Mouse (Mus musculus) CH12.LX (cell line): Measurements from ENCODE around the gene Cxadr. TPM values are rescaled to one million over a fixed set of nuclear protein-coding genes. Genes with fewer than 3 reads are reported as not detected.

ENCODE experiments used
- DNase-seq: peaks from one replicate; pipeline ENCODE4 v3.0.0-alpha.2; 2013; ENCODE audit errors: extremely low read depth
- H3K27ac ChIP-seq: 2 replicates; pipeline ENCODE4 v1.5.1; 2012; ENCODE audit warnings: low read depth, mild to moderate bottlenecking, control low read depth, moderate library complexity; ENCODE audit not compliant: insufficient read depth
- H3K27me3 ChIP-seq: replicated peaks from 2 replicates; pipeline ENCODE3; 2012; ENCODE audit warnings: inconsistent platforms
- H3K36me3 ChIP-seq, 2 experiments: replicated peaks in 1 of 2; 2 replicates each; pipeline versions ENCODE3 to v1.6.1; 2012; ENCODE audit warnings: inconsistent platforms in 1 of 2, low read length in 1 of 2, mild to moderate bottlenecking in 1 of 2, mixed read lengths in 1 of 2, moderate library complexity in 1 of 2; ENCODE audit not compliant: control insufficient read depth in 1 of 2, insufficient read depth in 1 of 2
- H3K4me1 ChIP-seq, 2 experiments: 2 replicates each; pipeline ENCODE4 v1.6.1; 2012; ENCODE audit warnings: inconsistent platforms in 1 of 2, moderate library complexity in 1 of 2; ENCODE audit not compliant: insufficient read depth in 2 of 2, control insufficient read depth in 1 of 2
- H3K4me2 ChIP-seq: 2 replicates; pipeline ENCODE4 v1.6.1; 2012; ENCODE audit warnings: low read depth, mild to moderate bottlenecking, control low read depth; ENCODE audit not compliant: poor library complexity, insufficient read depth, severe bottlenecking
- H3K4me3 ChIP-seq, 3 experiments: fragments of 150-350 bp in 1 of 3; sonication (generic) in 1 of 3; replicated peaks in 1 of 3; 2 replicates each; pipeline versions ENCODE3 to v1.5.1; 2011 to 2012; ENCODE audit warnings: low read depth in 2 of 3, low read length in 2 of 3, mild to moderate bottlenecking in 2 of 3, moderate library complexity in 2 of 3, control low read depth in 1 of 3, improper control_type of control experiment in 1 of 3, inconsistent platforms in 1 of 3, mixed read lengths in 1 of 3; ENCODE audit not compliant: poor library complexity in 1 of 3
- H3K79me2 ChIP-seq: replicated peaks from 2 replicates; pipeline ENCODE4 v1.6.1; 2012; ENCODE audit warnings: mild to moderate bottlenecking, moderate library complexity; ENCODE audit not compliant: control insufficient read depth, poor library complexity, insufficient read depth, severe bottlenecking; ENCODE audit errors: extremely low read depth
- H3K9ac ChIP-seq: 2 replicates; pipeline ENCODE4 v1.6.1; 2012; ENCODE audit warnings: low read depth, mild to moderate bottlenecking, control low read depth, moderate library complexity; ENCODE audit not compliant: insufficient read depth
- H3K9me3 ChIP-seq: replicated peaks from 2 replicates; pipeline ENCODE3; 2012; ENCODE audit warnings: low read length, inconsistent platforms, mixed read lengths
- BHLHE40 ChIP-seq: IDR thresholded peaks from 2 replicates; pipeline ENCODE4 v1.6.1; 2011; ENCODE audit warnings: mild to moderate bottlenecking, low read depth, low read length, improper control_type of control experiment
- CHD2 ChIP-seq: IDR thresholded peaks from 2 replicates; pipeline ENCODE4 v1.6.1; 2011; ENCODE audit warnings: low read length, improper control_type of control experiment
- ELF1 ChIP-seq: IDR thresholded peaks from 2 replicates; pipeline ENCODE4 v1.6.1; 2014; ENCODE audit warnings: low read depth, mild to moderate bottlenecking, inconsistent platforms, low read length, improper control_type of control experiment
- ETS1 ChIP-seq: conservative IDR thresholded peaks from 2 replicates; pipeline ENCODE4 v1.6.1; 2012; ENCODE audit warnings: low read depth, mild to moderate bottlenecking, inconsistent platforms, low read length, improper control_type of control experiment, moderate library complexity
- GABPA ChIP-seq: IDR thresholded peaks from 2 replicates; pipeline ENCODE4 v1.6.1; 2012; ENCODE audit warnings: low read depth, low read length, improper control_type of control experiment, inconsistent platforms; ENCODE audit not compliant: insufficient replicate concordance
- HCFC1 ChIP-seq: IDR thresholded peaks from 2 replicates; pipeline ENCODE4 v1.6.1; 2012; ENCODE audit warnings: low read depth, mild to moderate bottlenecking, inconsistent platforms, low read length, improper control_type of control experiment
- IRF4 ChIP-seq: IDR thresholded peaks from 2 replicates; pipeline ENCODE4 v1.6.1; 2014; ENCODE audit warnings: low read depth, mild to moderate bottlenecking, inconsistent platforms, low read length, improper control_type of control experiment
- JUN ChIP-seq: IDR thresholded peaks from 2 replicates; pipeline ENCODE4 v1.6.1; 2011; ENCODE audit warnings: low read depth, mild to moderate bottlenecking, low read length, improper control_type of control experiment, moderate library complexity; ENCODE audit not compliant: insufficient read depth
- JUND ChIP-seq: conservative IDR thresholded peaks from 2 replicates; pipeline ENCODE4 v1.6.1; 2011; ENCODE audit warnings: low read depth, low read length, improper control_type of control experiment
- MAZ ChIP-seq: IDR thresholded peaks from 2 replicates; pipeline ENCODE4 v1.6.1; 2012; ENCODE audit warnings: low read depth, mild to moderate bottlenecking, inconsistent platforms, low read length, improper control_type of control experiment, moderate library complexity
- MXI1 ChIP-seq: IDR thresholded peaks from 2 replicates; pipeline ENCODE4 v1.6.1; 2011; ENCODE audit warnings: mild to moderate bottlenecking, low read depth, low read length, improper control_type of control experiment
- NELFE ChIP-seq: IDR thresholded peaks from 2 replicates; pipeline ENCODE4 v1.6.1; 2011; ENCODE audit warnings: low read depth, low read length, improper control_type of control experiment
- NRF1 ChIP-seq: IDR thresholded peaks from 2 replicates; pipeline ENCODE4 v1.6.1; 2014; ENCODE audit warnings: low read depth, mild to moderate bottlenecking, inconsistent platforms, low read length, improper control_type of control experiment, moderate library complexity
- POLR2A ChIP-seq: IDR thresholded peaks from 2 replicates; pipeline ENCODE4 v1.6.1; 2011; ENCODE audit warnings: low read depth, mild to moderate bottlenecking, improper control_type of control experiment, low read length
- RAD21 ChIP-seq: IDR thresholded peaks from 2 replicates; pipeline ENCODE4 v1.6.1; 2011; ENCODE audit warnings: low read depth, mild to moderate bottlenecking, low read length, improper control_type of control experiment, moderate library complexity
- RCOR1 ChIP-seq: conservative IDR thresholded peaks from 2 replicates; pipeline ENCODE4 v1.6.1; 2012; ENCODE audit warnings: low read depth, mild to moderate bottlenecking, inconsistent platforms, low read length, improper control_type of control experiment
- SIN3A ChIP-seq: IDR thresholded peaks from 2 replicates; pipeline ENCODE4 v1.6.1; 2012; ENCODE audit warnings: low read length, improper control_type of control experiment, inconsistent platforms
- TCF12 ChIP-seq: IDR thresholded peaks from 2 replicates; pipeline ENCODE4 v1.6.1; 2014; ENCODE audit warnings: low read depth, mild to moderate bottlenecking, inconsistent platforms, low read length, improper control_type of control experiment
- ZKSCAN1 ChIP-seq: IDR thresholded peaks from 2 replicates; pipeline ENCODE4 v1.6.1; 2012; ENCODE audit warnings: low read depth, inconsistent platforms, low read length, improper control_type of control experiment, borderline replicate concordance
- ZMIZ1 ChIP-seq: IDR thresholded peaks from 2 replicates; pipeline ENCODE4 v1.6.1; 2012; ENCODE audit warnings: low read depth, mild to moderate bottlenecking, inconsistent platforms, low read length, improper control_type of control experiment
- dilution Hi-C: fragments of 300-500 bp; cut with MboI; formaldehyde crosslinking; loops from 2 replicates; pipeline ENCODE4 v1.14.3; 2020; ENCODE audit warnings: low sequenced_read_pairs; ENCODE audit not compliant: extremely low pct_unique_long_range_greater_than_20kb, extremely low pct_ligation_motif_present
- in situ Hi-C: fragments of 300-500 bp; cut with MboI; formaldehyde crosslinking; loops from 3 replicates; pipeline ENCODE4 v1.14.3; 2019; ENCODE audit warnings: low sequenced_read_pairs, low pct_ligation_motif_present, low pct_unique_long_range_greater_than_20kb, mixed read lengths
- polyA plus RNA-seq: library from polyadenylated mRNA; unstranded; fragments of >175 nt; gene quantifications from 2 replicates; pipeline ENCODE4 v1.2.1, GENCODE M21; 2012; ENCODE audit warnings: low read depth; ENCODE audit not compliant: insufficient read length
- total RNA-seq, 2 experiments: library from RNA; depleted of rRNA; stranded (reverse); fragments of 300-350 nt in 1 of 2; fragments of >200 nt in 1 of 2; gene quantifications; 2 replicates each; pipeline ENCODE4 v1.2.3; 2012 to 2014

Cxadr gene
- total and polyA plus RNA-seq, 3 experiments: 0.76 TPM; not detected in 2

- no peaks in the 10 kb centered on the region for H3K4me1 ChIP-seq
- dilution Hi-C loops (no loop called here), in situ Hi-C loops (no loop called here)
- no peak overlapping the region for H3K27ac ChIP-seq
- H3K4me3 ChIP-seq: no peak overlapping the region
- no peaks in the 10 kb centered on the region for H3K36me3 ChIP-seq
- H3K9ac ChIP-seq: no peak overlapping the region
- no peak overlapping the region for H3K4me2 ChIP-seq
- no peak for DNase-seq
- no peaks in the 10 kb centered on the region for H3K79me2 ChIP-seq
- H3K9me3 ChIP-seq: peaks cover 1% of the 10 kb centered on the region
- TF ChIP-seq POLR2A (no peak), TCF12 (no peak), ZKSCAN1 (no peak), NRF1 (no peak), ETS1 (no peak), ZMIZ1 (no peak), JUND (no peak)
- H3K27me3 ChIP-seq: peaks cover 1% of the 10 kb centered on the region
Observed at GRCm38 (mm10) chr16:78296114-78296513, 5.2 kb upstream of the Cxadr start.

GRCm38 (mm10) chr16:78301831-78302677, 765 bp downstream of the Cxadr start:
- Histone ChIP-seq H3K27ac (no peak overlapping the region), H3K79me2 (no peaks in the 10 kb centered on the region), H3K4me2 (no peak overlapping the region), H3K9ac (no peak overlapping the region), H3K27me3 (no peaks in the 10 kb centered on the region), H3K9me3 (peaks cover 9% of the 10 kb centered on the region), H3K4me3 (no peak overlapping the region), H3K36me3 (no peaks in the 10 kb centered on the region), H3K4me1 (no peaks in the 10 kb centered on the region)
- dilution Hi-C loops: no loop called here
- in situ Hi-C loops: no loop called here
- no peak for DNase-seq
- no peak for TF ChIP-seq JUN
- TF ChIP-seq ETS1: no peak
- TF ChIP-seq JUND: no peak
- no peak for TF ChIP-seq CHD2
- no peak for TF ChIP-seq RCOR1
- TF ChIP-seq NELFE: no peak
- no peak for TF ChIP-seq GABPA
- TF ChIP-seq IRF4: no peak
- TF ChIP-seq MAZ: no peak
- no peak for TF ChIP-seq ELF1
- no peak for TF ChIP-seq ZKSCAN1
- TF ChIP-seq MXI1: no peak
- no peak for TF ChIP-seq HCFC1
- no peak for TF ChIP-seq ZMIZ1
- no peak for TF ChIP-seq SIN3A
- no peak for TF ChIP-seq RAD21
- no peak for TF ChIP-seq BHLHE40
